Mouse (Mus musculus) stomach, embryonic 16.5 days (tissue): ENCODE results near the gene Fbxl3. TPM values are rescaled to one million over a fixed set of nuclear protein-coding genes. Genes with fewer than 3 reads are reported as not detected.

Source experiments
- ATAC-seq: fragments of 200-750 bp; cut with Nextera tagmentation; 2 replicates; pipeline ENCODE4 v1.8.0; 2017; ENCODE audit warnings: moderate number of reproducible peaks, moderate TSS enrichment; ENCODE audit not compliant: insufficient read depth, low FRiP score
- H3K27ac ChIP-seq: fragments of 300-500 bp; sonication (generic); 2 replicates; pipeline ENCODE4 v1.5.1; 2014; ENCODE audit warnings: low read length
- H3K27me3 ChIP-seq: fragments of 300-500 bp; sonication (generic); 2 replicates; pipeline ENCODE4 v1.6.1; 2014; ENCODE audit warnings: low read length, control low read depth, mixed read lengths; ENCODE audit not compliant: control insufficient read depth, insufficient read depth
- H3K36me3 ChIP-seq: fragments of 300-500 bp; sonication (generic); 2 replicates; pipeline ENCODE4 v1.6.1; 2014; ENCODE audit warnings: low read length; ENCODE audit not compliant: control insufficient read depth, insufficient read depth
- H3K4me1 ChIP-seq: fragments of 300-500 bp; sonication (generic); 2 replicates; pipeline ENCODE4 v1.6.1; 2014; ENCODE audit warnings: low read length, control low read depth, mixed read lengths; ENCODE audit not compliant: control insufficient read depth, insufficient read depth
- H3K4me2 ChIP-seq: fragments of 300-500 bp; sonication (generic); 2 replicates; pipeline ENCODE4 v1.6.1; 2014; ENCODE audit warnings: low read depth, low read length, mixed read lengths
- H3K4me3 ChIP-seq: fragments of 300-500 bp; sonication (generic); replicated peaks from 2 replicates; pipeline ENCODE4 v1.5.1; 2014; ENCODE audit warnings: mild to moderate bottlenecking, low read length
- H3K9ac ChIP-seq: fragments of 300-500 bp; sonication (generic); 2 replicates; pipeline ENCODE4 v1.6.1; 2014; ENCODE audit warnings: low read length
- H3K9me3 ChIP-seq: fragments of 300-500 bp; sonication (generic); replicated peaks from 2 replicates; pipeline ENCODE4 v1.6.1; 2016; ENCODE audit warnings: low read length, control low read depth; ENCODE audit not compliant: control insufficient read depth
- WGBS: fragments of 180-500 bp; shearing (Covaris S2); extraction: QIAGEN DNeasy Blood & Tissue Kit; methylation state at CpG from one replicate; pipeline ENCODE4 v1.1.7; 2014; 5-methylcytosine and 5-hydroxymethylcytosine counted together
- polyA plus RNA-seq: library from polyadenylated mRNA; unstranded; fragments of >200 nt; fragmentation: Nextera tagmentation; extraction: Ambion mirVana; gene quantifications from 2 replicates; pipeline ENCODE4 v1.2.1, GENCODE M21; 2015

The Fbxl3 gene
- polyA plus RNA-seq, 1 experiment from 2014 or later, result 22.1 TPM

DNA sequence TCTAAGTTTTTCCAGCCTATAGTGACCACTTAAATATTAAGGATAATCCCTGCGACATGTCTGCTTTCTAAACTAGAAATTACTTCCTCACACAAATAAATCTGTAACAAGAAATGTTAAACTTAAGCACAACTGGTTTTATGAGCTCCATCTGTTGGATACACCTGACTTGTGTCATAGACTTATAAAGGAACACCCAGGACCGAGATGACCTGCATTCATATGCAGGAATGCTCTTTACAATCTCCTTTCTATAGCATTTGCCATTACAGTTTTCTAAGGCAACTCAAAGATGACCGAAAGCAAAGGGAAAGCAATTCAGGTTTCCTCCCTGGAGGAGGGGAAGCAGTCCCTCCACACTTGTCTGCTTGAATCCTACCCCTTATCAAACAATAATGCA, 6.1 kb downstream of the Fbxl3 start:
- WGBS, result 84% methylated on average over 3 of the region's 3 CpGs
- ATAC-seq, result no peak
- peaks cover 18% of the 10 kb centered on the region for H3K4me1 ChIP-seq
- H3K4me3 ChIP-seq, result no peak overlapping the region
- no peak overlapping the region for H3K4me2 ChIP-seq
- H3K27ac ChIP-seq, result no peak overlapping the region
- no peak overlapping the region for H3K9ac ChIP-seq
- H3K27me3 ChIP-seq, result no peaks in the 10 kb centered on the region
- no peaks in the 10 kb centered on the region for H3K9me3 ChIP-seq
- 0 out of 2 replicates have a peak, but pooled peaks cover 5% of the 10 kb centered on the region for H3K36me3 ChIP-seq

DNA sequence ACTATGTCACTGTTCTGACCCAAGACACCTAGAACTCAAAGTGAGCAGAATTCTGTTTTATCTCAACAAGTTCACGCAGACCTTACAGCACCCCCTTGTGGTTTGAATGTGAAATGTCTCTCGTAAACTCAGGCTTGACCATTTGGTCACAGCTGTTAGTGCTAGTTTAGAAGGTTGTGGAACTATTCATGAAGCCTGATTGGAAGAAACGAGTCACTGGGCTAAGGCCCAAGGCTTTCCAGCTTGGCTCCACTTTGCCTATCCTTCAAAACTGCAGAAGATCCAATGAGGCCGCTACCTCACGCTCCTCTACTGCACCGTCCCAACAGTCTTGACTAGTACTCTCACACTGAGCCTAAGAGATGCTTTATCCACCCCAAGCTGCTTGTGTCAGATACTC, 10.7 kb downstream of the Fbxl3 start:
- Histone ChIP-seq H3K9me3 (no peaks in the 10 kb centered on the region), H3K36me3 (peaks cover 12% of the 10 kb centered on the region; the same call in 1 of the 2 replicates), H3K4me3 (no peak overlapping the region), H3K9ac (no peak overlapping the region), H3K4me1 (peaks cover 5% of the 10 kb centered on the region), H3K27ac (no peak overlapping the region), H3K4me2 (no peak overlapping the region), H3K27me3 (no peaks in the 10 kb centered on the region)
- WGBS, result 58% methylated on average over 6 of the region's 6 CpGs
- ATAC-seq, result 0 out of 2 replicates have a peak, but pooled peaks have one; percentile 21

DNA sequence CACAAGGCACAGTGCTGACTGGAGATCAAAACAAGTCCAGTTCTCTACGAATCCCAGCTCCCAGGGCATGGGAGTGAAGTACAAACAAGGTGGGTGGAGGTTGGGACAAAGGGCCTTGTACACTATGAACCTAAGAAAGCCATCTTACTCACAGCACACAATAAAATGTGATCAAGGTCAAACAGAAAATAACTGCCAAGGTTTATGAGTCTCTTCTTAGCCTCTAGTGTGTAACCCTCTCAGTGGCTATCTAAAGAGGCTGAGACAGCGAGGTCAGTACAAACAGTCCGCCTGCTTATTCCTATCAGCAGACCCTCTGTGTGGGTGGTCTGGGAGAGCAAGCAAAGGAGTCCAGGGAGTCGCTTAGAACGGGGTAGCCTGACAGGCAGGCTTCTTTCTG, 11.5 kb downstream of the Fbxl3 start:
- WGBS, result 63% methylated on average over 5 of the region's 5 CpGs
- ATAC-seq, result no peak
- no peak overlapping the region for H3K4me2 ChIP-seq
- H3K4me3 ChIP-seq, result no peak overlapping the region
- no peak overlapping the region for H3K27ac ChIP-seq
- H3K9me3 ChIP-seq, result no peaks in the 10 kb centered on the region
- peaks cover 5% of the 10 kb centered on the region for H3K4me1 ChIP-seq
- H3K9ac ChIP-seq, result no peak overlapping the region
- peaks cover 17% of the 10 kb centered on the region for H3K36me3 ChIP-seq
- H3K27me3 ChIP-seq, result no peaks in the 10 kb centered on the region

DNA sequence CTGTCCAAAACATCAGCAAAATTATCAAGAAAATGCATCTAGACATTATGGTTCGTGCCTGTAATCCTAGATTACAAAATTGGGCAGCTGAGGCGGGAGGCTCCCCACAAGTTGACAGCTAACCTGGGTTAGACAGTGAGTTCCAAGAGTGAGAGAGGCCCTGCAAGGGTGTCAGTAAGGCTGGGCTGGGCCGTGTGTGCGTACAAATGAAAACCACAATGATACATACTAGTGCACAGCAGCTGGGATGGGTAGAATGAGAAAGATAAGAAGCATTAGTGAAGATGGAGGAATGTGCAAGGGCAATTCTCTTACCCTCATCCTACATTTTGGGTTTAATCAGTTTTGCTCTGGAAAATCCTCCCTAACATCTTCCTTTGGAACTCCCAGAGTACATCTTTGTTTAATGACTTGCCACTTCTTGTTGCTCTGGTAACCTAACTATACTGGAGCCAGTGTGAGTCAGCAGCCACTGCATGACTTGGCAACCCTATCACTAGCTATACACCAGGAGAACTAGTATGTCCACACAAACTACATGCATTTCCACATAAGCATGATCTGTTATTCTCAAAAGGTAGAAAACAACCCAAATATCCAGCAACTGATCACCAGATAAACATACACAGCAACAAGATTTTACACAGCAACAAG, 12.6 kb downstream of the Fbxl3 start:
- no peak overlapping the region for H3K9ac ChIP-seq
- peaks cover 5% of the 10 kb centered on the region for H3K4me1 ChIP-seq
- no peak overlapping the region for H3K4me3 ChIP-seq
- H3K27ac ChIP-seq, result no peak overlapping the region
- H3K36me3 ChIP-seq, result peaks cover 20% of the 10 kb centered on the region
- no peaks in the 10 kb centered on the region for H3K27me3 ChIP-seq
- no peak overlapping the region for H3K4me2 ChIP-seq
- ATAC-seq, result peak; percentile 60
- WGBS, result 88% methylated on average over 4 of the region's 4 CpGs
- no peaks in the 10 kb centered on the region for H3K9me3 ChIP-seq

DNA sequence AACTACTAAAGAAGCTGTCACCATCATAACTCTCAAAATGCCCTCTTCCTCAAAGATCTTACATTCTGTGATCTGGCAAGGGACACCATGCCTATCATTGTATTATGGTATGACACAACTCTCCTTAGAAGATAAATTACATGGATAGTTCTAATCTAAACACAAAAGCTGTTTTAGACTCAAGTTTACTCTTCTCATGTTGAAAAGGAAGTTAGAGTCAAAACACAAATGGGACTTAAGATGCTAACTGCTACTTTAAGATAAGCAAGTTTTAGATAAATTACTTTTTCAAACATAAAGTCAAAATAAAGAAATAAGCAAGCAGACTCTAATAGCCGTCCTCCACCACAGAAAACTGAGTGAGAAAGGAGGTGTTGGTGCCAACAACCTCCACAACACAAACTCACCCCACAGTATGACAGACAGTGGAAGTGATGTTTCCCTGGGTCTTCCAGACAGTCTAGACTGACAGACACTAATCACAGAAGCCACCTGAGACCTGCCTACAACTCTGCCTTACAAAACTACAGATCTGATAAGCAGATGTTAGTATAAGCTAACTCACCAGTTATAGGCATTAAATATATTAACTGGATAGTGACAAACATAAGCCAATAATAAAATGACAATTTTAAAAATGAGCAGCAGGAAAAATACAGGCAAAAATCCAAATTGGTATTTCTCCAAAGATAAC, 13.4 kb downstream of the Fbxl3 start:
- H3K27me3 ChIP-seq, result no peaks in the 10 kb centered on the region
- peaks cover 20% of the 10 kb centered on the region for H3K36me3 ChIP-seq
- no peak for ATAC-seq
- H3K4me3 ChIP-seq, result no peak overlapping the region
- H3K27ac ChIP-seq, result no peak overlapping the region
- H3K9me3 ChIP-seq, result no peaks in the 10 kb centered on the region
- 35% methylated on average over 1 of the region's 1 CpGs for WGBS
- no peak overlapping the region for H3K9ac ChIP-seq
- peaks cover 5% of the 10 kb centered on the region; the same call in 1 of the 2 replicates for H3K4me1 ChIP-seq
- no peak overlapping the region for H3K4me2 ChIP-seq

DNA sequence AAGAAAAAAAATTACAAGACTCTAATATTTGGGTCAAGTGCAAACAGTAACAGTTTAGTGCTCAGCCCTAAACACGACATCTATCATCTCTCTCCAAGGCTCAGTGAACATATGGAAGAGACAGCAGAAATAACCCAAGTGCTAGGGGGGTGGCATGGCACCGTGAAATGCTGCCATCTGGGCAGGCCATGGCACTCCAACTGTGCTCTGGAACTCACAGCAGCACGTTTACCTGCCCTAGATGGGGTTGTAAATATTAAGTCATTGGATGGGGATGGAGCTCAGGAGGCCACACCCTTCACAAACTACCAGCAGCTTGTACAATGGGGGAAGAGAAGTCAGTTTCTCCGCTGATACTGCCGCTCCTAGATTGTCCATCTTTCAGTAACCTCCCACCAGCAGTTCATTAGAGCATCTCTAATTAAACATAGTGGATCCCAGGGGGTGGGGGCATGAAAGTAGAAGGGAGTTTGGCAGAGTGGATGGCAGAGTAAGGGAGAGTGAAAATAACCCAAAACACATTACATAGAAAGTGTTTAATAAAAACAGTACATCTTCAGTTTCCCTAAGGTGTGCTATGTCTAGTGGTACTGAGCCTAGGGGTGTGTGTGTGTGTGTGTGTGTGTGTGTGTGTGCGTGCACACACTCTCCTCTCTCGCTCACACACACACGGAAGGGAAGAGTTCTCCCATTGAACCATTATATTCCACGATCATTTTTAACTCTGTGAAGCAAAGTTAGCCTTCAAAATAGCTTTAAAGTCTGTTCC, 20.0 kb downstream of the Fbxl3 start:
- Histone ChIP-seq H3K9ac (no peak overlapping the region), H3K4me2 (no peak overlapping the region), H3K9me3 (no peaks in the 10 kb centered on the region), H3K4me1 (no peaks in the 10 kb centered on the region), H3K4me3 (no peak overlapping the region), H3K36me3 (peaks cover 11% of the 10 kb centered on the region), H3K27ac (no peak overlapping the region), H3K27me3 (no peaks in the 10 kb centered on the region)
- 82% methylated on average over 9 of the region's 9 CpGs for WGBS
- ATAC-seq, result 0 out of 2 replicates have a peak, but pooled peaks have one; percentile 21

DNA sequence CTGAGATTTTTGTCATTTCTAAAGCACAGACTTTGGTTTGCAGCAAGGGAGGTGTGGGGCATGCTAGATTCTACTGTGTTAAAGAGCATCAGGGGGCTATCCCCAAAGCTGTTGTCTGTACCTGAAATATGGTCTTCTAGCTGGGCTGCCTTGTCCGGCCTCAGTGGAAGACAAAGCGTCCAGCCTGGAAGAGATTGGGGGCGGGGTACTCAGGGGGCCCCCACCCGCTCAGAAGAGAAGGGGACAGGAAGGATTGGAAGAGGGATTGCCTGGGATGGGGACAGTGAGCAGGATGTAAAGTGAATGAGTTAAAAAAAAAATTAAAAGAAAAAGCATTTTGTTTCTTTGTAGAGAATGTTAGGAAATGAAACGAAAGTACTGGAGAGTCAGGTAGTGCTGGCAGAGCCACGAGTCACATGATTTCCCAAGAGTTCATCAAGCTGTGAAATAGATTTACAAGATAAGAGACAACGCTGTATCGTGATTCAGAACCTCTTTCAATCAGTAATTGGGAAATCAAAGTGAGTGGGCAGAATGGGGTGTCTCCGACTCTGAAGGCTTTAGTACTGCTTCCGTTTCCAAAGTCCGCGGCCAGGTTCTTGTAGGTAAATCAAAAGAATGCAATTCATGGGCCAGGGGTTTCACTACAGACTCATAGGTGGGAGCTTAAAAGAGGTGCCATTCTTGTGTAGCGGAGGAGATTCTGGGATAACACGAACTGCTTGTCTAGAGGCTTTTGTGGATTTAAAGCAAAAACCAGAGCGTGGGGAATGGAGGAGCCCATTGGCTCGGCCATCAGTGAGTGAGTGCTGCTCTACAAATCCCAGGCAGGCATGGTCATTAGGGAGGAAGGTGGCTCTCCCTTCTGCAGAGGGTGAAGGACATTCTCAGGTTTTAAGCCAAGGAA, 21.1 kb downstream of the Fbxl3 start:
- no peaks in the 10 kb centered on the region for H3K9me3 ChIP-seq
- H3K9ac ChIP-seq, result no peak overlapping the region
- WGBS, result 88% methylated on average over 16 of the region's 16 CpGs
- H3K4me1 ChIP-seq, result no peaks in the 10 kb centered on the region
- H3K4me2 ChIP-seq, result no peak overlapping the region
- H3K4me3 ChIP-seq, result no peak overlapping the region
- no peak for ATAC-seq
- H3K27me3 ChIP-seq, result no peaks in the 10 kb centered on the region
- H3K36me3 ChIP-seq, result peaks cover 11% of the 10 kb centered on the region
- no peak overlapping the region for H3K27ac ChIP-seq

DNA sequence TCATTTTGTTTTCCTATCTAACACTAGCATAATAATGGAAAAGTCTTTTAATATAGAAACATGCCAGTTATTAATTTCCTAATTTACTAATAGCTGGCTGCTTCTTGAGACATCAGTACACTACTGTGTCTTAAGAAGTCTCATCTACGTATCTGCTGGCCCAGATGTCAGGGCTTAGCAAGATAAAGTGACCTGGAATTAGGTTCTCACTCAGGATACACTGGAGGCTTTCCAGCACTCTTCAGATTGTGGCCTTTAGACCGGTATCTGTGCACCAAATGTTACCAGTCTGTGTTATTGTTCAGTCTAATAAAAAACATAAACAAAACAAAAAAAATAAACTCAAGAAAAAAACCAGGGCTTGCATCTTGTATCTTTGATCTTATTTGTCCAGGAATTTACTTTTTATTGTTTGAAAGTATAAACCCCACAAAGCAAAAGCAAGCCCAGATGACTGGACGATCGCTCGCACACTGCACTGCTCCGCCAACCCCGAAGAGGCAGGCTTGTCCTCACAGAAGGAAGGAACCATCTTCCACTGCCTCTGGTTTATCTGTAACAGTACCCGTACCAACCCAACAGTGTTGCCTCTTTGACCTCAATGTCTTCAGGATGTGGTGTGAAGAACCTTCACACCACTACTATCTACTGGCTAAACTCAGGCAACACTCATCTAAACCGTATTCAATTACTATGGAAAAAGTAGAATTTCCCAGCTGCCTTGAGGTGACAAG, 21.9 kb downstream of the Fbxl3 start:
- Histone ChIP-seq H3K9ac (no peak overlapping the region), H3K36me3 (peaks cover 4% of the 10 kb centered on the region; the same call in 1 of the 2 replicates), H3K4me2 (no peak overlapping the region), H3K4me3 (no peak overlapping the region), H3K9me3 (no peaks in the 10 kb centered on the region), H3K27ac (no peak overlapping the region), H3K27me3 (no peaks in the 10 kb centered on the region), H3K4me1 (no peaks in the 10 kb centered on the region)
- no peak for ATAC-seq
- WGBS, result 87% methylated on average over 9 of the region's 9 CpGs
